Mouse (Mus musculus): ENCODE results near the gene Impg1. TPM values are rescaled to one million over a fixed set of nuclear protein-coding genes. Genes with fewer than 3 reads are reported as not detected.

The Impg1 gene
- polyA plus RNA-seq, 1 experiment from 2014 or later = 0.04 TPM

GRCm38 (mm10) chr9:80269596-80269995, 195.7 kb downstream of the Impg1 start:
- no peak overlapping the region for H3K4me2 ChIP-seq (ENCODE audit: low read depth, low read length)
- no peak overlapping the region for H3K4me3 ChIP-seq (ENCODE audit: low read depth, low read length)
- H3K27ac ChIP-seq (replicated peaks; ENCODE audit: low read depth, low read length) = no peak overlapping the region
- no peaks in the 10 kb centered on the region for H3K4me1 ChIP-seq (ENCODE audit: control insufficient read depth, insufficient read depth, low read length)
- no peak overlapping the region for H3K9ac ChIP-seq (ENCODE audit: low read depth, low read length)
- H3K9me3 ChIP-seq (ENCODE audit: control insufficient read depth, low read length) = no peaks in the 10 kb centered on the region
- DNase-seq (ENCODE audit: low spot score) (no peak), ATAC-seq (ENCODE audit: low read depth) (no peak)
- 0 out of 2 replicates have a peak, but pooled peaks cover 3% of the 10 kb centered on the region for H3K36me3 ChIP-seq (ENCODE audit: control insufficient read depth, insufficient read depth, low read length)
- 81% methylated on average over 8 of the region's 8 CpGs for WGBS
- no peaks in the 10 kb centered on the region for H3K27me3 ChIP-seq (replicated peaks; ENCODE audit: control insufficient read depth, insufficient read depth, low read length)

DNA sequence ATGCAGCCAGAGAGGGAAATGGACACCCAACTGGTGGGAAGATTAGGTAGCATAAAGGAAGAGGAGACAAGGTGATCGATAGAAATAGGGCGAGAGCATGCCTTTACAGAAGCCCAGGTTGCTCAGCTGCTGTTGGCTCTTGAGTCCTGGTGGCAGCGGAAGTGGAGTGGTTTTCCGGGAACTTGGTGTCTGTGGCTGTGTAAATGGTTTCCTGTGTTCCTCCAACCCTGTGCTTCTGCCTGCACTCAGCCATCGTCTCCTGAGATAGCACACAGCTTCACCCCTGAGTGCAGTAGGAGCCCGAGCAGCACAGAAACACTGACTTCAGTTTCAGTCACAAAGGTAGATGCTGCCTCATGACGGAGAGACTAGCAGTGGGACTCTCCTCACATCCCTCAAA, 198.8 kb downstream of the Impg1 start:
- Histone ChIP-seq H3K4me1 (ENCODE audit: control insufficient read depth, insufficient read depth, low read length) (peaks cover 3% of the 10 kb centered on the region; the same call in 1 of the 2 replicates), H3K27ac (replicated peaks; ENCODE audit: low read depth, low read length) (no peak overlapping the region), H3K4me2 (ENCODE audit: low read depth, low read length) (no peak overlapping the region), H3K27me3 (replicated peaks; ENCODE audit: control insufficient read depth, insufficient read depth, low read length) (no peaks in the 10 kb centered on the region), H3K36me3 (ENCODE audit: control insufficient read depth, insufficient read depth, low read length) (0 out of 2 replicates have a peak, but pooled peaks cover 3% of the 10 kb centered on the region), H3K4me3 (ENCODE audit: low read depth, low read length) (no peak overlapping the region), H3K9me3 (ENCODE audit: control insufficient read depth, low read length) (no peaks in the 10 kb centered on the region), H3K9ac (ENCODE audit: low read depth, low read length) (no peak overlapping the region)
- ATAC-seq (ENCODE audit: low read depth) (no peak), DNase-seq (ENCODE audit: low spot score) (no peak)
- 82% methylated on average over 7 of the region's 7 CpGs for WGBS

DNA sequence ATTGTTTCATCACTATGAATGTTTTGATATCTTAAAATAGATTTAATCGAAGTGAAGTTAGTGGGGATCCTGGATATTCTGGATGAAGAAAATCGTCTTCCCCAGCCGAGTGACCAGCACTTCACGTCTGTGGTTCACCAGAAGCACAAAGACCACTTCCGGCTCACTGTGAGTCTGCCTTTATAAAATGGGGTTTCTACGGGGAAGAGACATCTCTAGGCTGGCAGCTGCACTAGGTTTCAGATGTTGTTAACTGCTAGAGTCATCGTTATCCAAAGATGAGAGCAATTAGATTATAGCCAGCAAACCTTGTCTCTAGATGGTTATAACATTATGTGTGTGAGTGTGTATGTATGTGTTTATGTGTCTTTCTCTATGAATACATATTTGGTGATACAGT, 199.2 kb downstream of the Impg1 start:
- H3K36me3 ChIP-seq (ENCODE audit: control insufficient read depth, insufficient read depth, low read length) = 0 out of 2 replicates have a peak, but pooled peaks cover 3% of the 10 kb centered on the region
- no peak overlapping the region for H3K4me2 ChIP-seq (ENCODE audit: low read depth, low read length)
- no peaks in the 10 kb centered on the region for H3K9me3 ChIP-seq (ENCODE audit: control insufficient read depth, low read length)
- no peak for DNase-seq (ENCODE audit: low spot score)
- no peak overlapping the region for H3K27ac ChIP-seq (replicated peaks; ENCODE audit: low read depth, low read length)
- H3K9ac ChIP-seq (ENCODE audit: low read depth, low read length) = no peak overlapping the region
- 87% methylated on average over 7 of the region's 7 CpGs for WGBS
- peaks cover 3% of the 10 kb centered on the region; the same call in 1 of the 2 replicates for H3K4me1 ChIP-seq (ENCODE audit: control insufficient read depth, insufficient read depth, low read length)
- no peak overlapping the region for H3K4me3 ChIP-seq (ENCODE audit: low read depth, low read length)
- no peaks in the 10 kb centered on the region for H3K27me3 ChIP-seq (replicated peaks; ENCODE audit: control insufficient read depth, insufficient read depth, low read length)
- ATAC-seq (ENCODE audit: low read depth) = no peak

All from embryonic facial prominence, embryonic 14.5 days (tissue).